In genomic region chr11:100816801-100817200, GRCm38 (mm10) we compare ENCODE assay signal across 16 mouse cellular contexts. TPM values are rescaled to one million over a fixed set of nuclear protein-coding genes. Genes with fewer than 3 reads are reported as not detected.
DNase-seq lines count a peak whose midpoint lies in the region; ATAC-seq and TF ChIP-seq lines count a peak whose summit lies in the region.
"Had no signal": no experiment of that assay in that cellular context is flagged by ENCODE, and none has a peak within 500 bp of the region (broad histone marks: within the 10 kb centered on the region; RNA-seq: fewer than 3 reads in every experiment).

No protein-coding gene starts in this region.

- DNase-seq in heart, embryonic 10.5 days (ENCODE audit: low spot score) = no peak
- no peak for DNase-seq in heart, postnatal 25 days (ENCODE audit: low spot score)
- no peak for DNase-seq in lung, postnatal 0 days (ENCODE audit: low spot score)
- no peak for DNase-seq in lung, postnatal 14 days
- DNase-seq in cerebellum, adult 9-11 months = peak; percentile 80
- DNase-seq in layer of hippocampus, adult 9-10 months (ENCODE audit: low spot score) = no peak

- H3K36me3 ChIP-seq in heart, embryonic 10.5 days = peaks cover 7% of the 10 kb centered on the region
- no peaks in the 10 kb centered on the region for H3K36me3 ChIP-seq in lung, postnatal 0 days (ENCODE audit: insufficient read depth, low read length)
- H3K36me3 ChIP-seq in liver, embryonic 16.5 days (ENCODE audit: control insufficient read depth, insufficient read depth) = no peaks in the 10 kb centered on the region; the same call in 1 of the 2 replicates

- H3K9me3 ChIP-seq in heart, embryonic 10.5 days = no peaks in the 10 kb centered on the region; the same call in 1 of the 2 replicates
- no peaks in the 10 kb centered on the region for H3K9me3 ChIP-seq in lung, postnatal 0 days (ENCODE audit: low read length)
- H3K9me3 ChIP-seq in liver, embryonic 16.5 days (replicated peaks; ENCODE audit: control insufficient read depth, low read length) = no peaks in the 10 kb centered on the region

- no peak overlapping the region for H3K4me3 ChIP-seq in heart, embryonic 10.5 days
- H3K4me3 ChIP-seq in lung, postnatal 0 days (ENCODE audit: low read depth, low read length) = no peak overlapping the region
- no peak overlapping the region for H3K4me3 ChIP-seq in liver, embryonic 16.5 days (ENCODE audit: low read depth, low read length)

- WGBS in heart, embryonic 10.5 days = 70% methylated on average over 4 of the region's 4 CpGs
- WGBS in lung, postnatal 0 days = 38% methylated on average over 4 of the region's 4 CpGs
- WGBS in liver, embryonic 16.5 days (ENCODE audit: insufficient replicate concordance) = 51% methylated on average over 4 of the region's 4 CpGs

- intact Hi-C loops in heart, postnatal 25 days (cut with DNase I) = no loop called here

- peak overlapping the region; percentile 57; the same call in 1 of the 2 replicates for H3K27ac ChIP-seq in heart, embryonic 10.5 days
- H3K27ac ChIP-seq in lung, postnatal 0 days (ENCODE audit: low read length) = no peak overlapping the region
- H3K27ac ChIP-seq in liver, embryonic 16.5 days (ENCODE audit: low read length) = peak overlapping the region; percentile 71

- H3K4me2 ChIP-seq in lung, postnatal 0 days (replicated peaks; ENCODE audit: low read depth, low read length) = no peak overlapping the region
- no peak overlapping the region for H3K4me2 ChIP-seq in liver, embryonic 16.5 days (ENCODE audit: low read depth, low read length)

- H3K27me3 ChIP-seq in heart, embryonic 10.5 days (ENCODE audit: insufficient read depth, poor library complexity, severe bottlenecking) = no peaks in the 10 kb centered on the region
- H3K27me3 ChIP-seq in lung, postnatal 0 days (replicated peaks; ENCODE audit: insufficient read depth, low read length) = no peaks in the 10 kb centered on the region
- H3K27me3 ChIP-seq in liver, embryonic 16.5 days (ENCODE audit: control insufficient read depth, insufficient read depth, low read depth, low read length) = no peaks in the 10 kb centered on the region
- H3K27me3 ChIP-seq: Patski had no signal

- no peak for TF ChIP-seq EP300 in lung, postnatal 0 days (IDR thresholded peaks at IDR 0.05)

- 0 out of 2 replicates have a peak, but pooled peaks have one; percentile 11 for ATAC-seq in lung, postnatal 0 days
- ATAC-seq in liver, embryonic 16.5 days (ENCODE audit: low read depth) = peak; percentile 49
- ATAC-seq in granulocyte monocyte progenitor cell, adult 5-6 weeks (replicated peaks; ENCODE audit: poor library complexity, severe bottlenecking) = no peak
- ATAC-seq: CD4-positive, CD25-positive, alpha-beta regulatory T cell, adult 4 months; intestine, postnatal 0 days; Patski had no signal

- no peak for TF ChIP-seq CTCF in lung, postnatal 0 days (IDR thresholded peaks at IDR 0.05)

- no peak overlapping the region for H3K9ac ChIP-seq in lung, postnatal 0 days (replicated peaks; ENCODE audit: low read depth)
- no peak overlapping the region for H3K9ac ChIP-seq in liver, embryonic 16.5 days (ENCODE audit: low read depth, low read length)

- peaks cover 67% of the 10 kb centered on the region for H3K4me1 ChIP-seq in heart, embryonic 10.5 days
- H3K4me1 ChIP-seq in lung, postnatal 0 days (ENCODE audit: insufficient read depth, low read depth, low read length) = no peaks in the 10 kb centered on the region; the same call in 1 of the 2 replicates
- peaks cover 59% of the 10 kb centered on the region for H3K4me1 ChIP-seq in liver, embryonic 16.5 days (ENCODE audit: control insufficient read depth, low read depth, low read length)

RNA-seq across cellular contexts. Expression of gene Stat5b, which starts 33.7 kb away (rescaled TPM):
- 25.7 and 30.1 TPM in 2 replicates for polyA plus RNA-seq in heart, embryonic 10.5 days (2016; fragmentation: Nextera tagmentation; extraction: Ambion mirVana)
- 10 to 100 TPM; 67.6 to 68.9 TPM for total RNA-seq in heart, postnatal 25 days (2021)
- 17.9 and 21.4 TPM in 2 replicates for polyA plus RNA-seq in lung, postnatal 0 days (2015; fragmentation: Nextera tagmentation; extraction: Ambion mirVana)
- polyA plus RNA-seq in liver, embryonic 16.5 days (2015; fragmentation: Nextera tagmentation; extraction: Ambion mirVana) = 21.8 and 22.6 TPM in 2 replicates
- total RNA-seq in granulocyte monocyte progenitor cell, adult 5-6 weeks (2014; fragmentation: Nextera tagmentation) = 35.5 and 40.5 TPM in 2 replicates
- 36.8 and 37.1 TPM in 2 replicates for total RNA-seq in granulocyte monocyte progenitor cell, adult 5-6 weeks (2017)

RNA-seq across cellular contexts. Expression of gene Stat5a, which starts 42.4 kb away (rescaled TPM):
- polyA plus RNA-seq in heart, embryonic 10.5 days (2016; fragmentation: Nextera tagmentation; extraction: Ambion mirVana) = 6.2 and 6.6 TPM in 2 replicates
- total RNA-seq in heart, postnatal 25 days (2021) = 10 to 100 TPM; 24.3 to 30.1 TPM
- polyA plus RNA-seq in lung, postnatal 0 days (2015; fragmentation: Nextera tagmentation; extraction: Ambion mirVana) = 6.2 and 7.1 TPM in 2 replicates
- 8.1 and 8.3 TPM in 2 replicates for polyA plus RNA-seq in liver, embryonic 16.5 days (2015; fragmentation: Nextera tagmentation; extraction: Ambion mirVana)
- total RNA-seq in granulocyte monocyte progenitor cell, adult 5-6 weeks (2014; fragmentation: Nextera tagmentation) = 33.7 and 36.6 TPM in 2 replicates
- 28.9 and 29.0 TPM in 2 replicates for total RNA-seq in granulocyte monocyte progenitor cell, adult 5-6 weeks (2017)

RNA-seq across cellular contexts. Expression of gene Ghdc, which starts 46.0 kb away (rescaled TPM):
- 4.8 and 6.3 TPM in 2 replicates for polyA plus RNA-seq in heart, embryonic 10.5 days (2016; fragmentation: Nextera tagmentation; extraction: Ambion mirVana)
- 10 to 100 TPM in 1 of 2 experiments, 1 to 10 TPM in 1; 9.5 to 11.3 TPM for total RNA-seq in heart, postnatal 25 days (2021)
- 4.9 and 6.4 TPM in 2 replicates for polyA plus RNA-seq in lung, postnatal 0 days (2015; fragmentation: Nextera tagmentation; extraction: Ambion mirVana)
- 1.6 and 2.1 TPM in 2 replicates for polyA plus RNA-seq in liver, embryonic 16.5 days (2015; fragmentation: Nextera tagmentation; extraction: Ambion mirVana)
- 1.8 and 1.9 TPM in 2 replicates for total RNA-seq in granulocyte monocyte progenitor cell, adult 5-6 weeks (2014; fragmentation: Nextera tagmentation)
- total RNA-seq in granulocyte monocyte progenitor cell, adult 5-6 weeks (2017) = 3.1 and 3.4 TPM in 2 replicates

RNA-seq across cellular contexts. Expression of gene Hcrt, which starts 54.1 kb away (rescaled TPM):
- not detected in 2 replicates for polyA plus RNA-seq in heart, embryonic 10.5 days (2016; fragmentation: Nextera tagmentation; extraction: Ambion mirVana)
- not detected for total RNA-seq in heart, postnatal 25 days (2021)
- not detected in 2 replicates for polyA plus RNA-seq in lung, postnatal 0 days (2015; fragmentation: Nextera tagmentation; extraction: Ambion mirVana)
- polyA plus RNA-seq in liver, embryonic 16.5 days (2015; fragmentation: Nextera tagmentation; extraction: Ambion mirVana) = not detected in 2 replicates
- total RNA-seq in granulocyte monocyte progenitor cell, adult 5-6 weeks (2014; fragmentation: Nextera tagmentation) = not detected in 2 replicates
- not detected in 2 replicates for total RNA-seq in granulocyte monocyte progenitor cell, adult 5-6 weeks (2017)
- total RNA-seq: adrenal gland, adult 18-20 months; heart, adult 8-10 months; hematopoietic stem cell, adult 5-6 weeks; monocyte, adult 5-6 weeks had no signal
- polyA plus RNA-seq: CD4-positive, CD25-positive, alpha-beta regulatory T cell, adult 4 months; intestine, postnatal 0 days; macrophage; Patski had no signal

RNA-seq across cellular contexts. Expression of gene Kcnh4, which starts 57.1 kb away (rescaled TPM):
- polyA plus RNA-seq in heart, embryonic 10.5 days (2016; fragmentation: Nextera tagmentation; extraction: Ambion mirVana) = not detected in 2 replicates
- total RNA-seq in heart, postnatal 25 days (2021) = not detected
- polyA plus RNA-seq in lung, postnatal 0 days (2015; fragmentation: Nextera tagmentation; extraction: Ambion mirVana) = 0.04 TPM in 1 of 2 replicates, not detected in the other
- polyA plus RNA-seq in liver, embryonic 16.5 days (2015; fragmentation: Nextera tagmentation; extraction: Ambion mirVana) = not detected in 2 replicates
- total RNA-seq in granulocyte monocyte progenitor cell, adult 5-6 weeks (2014; fragmentation: Nextera tagmentation) = not detected in 2 replicates
- not detected in 2 replicates for total RNA-seq in granulocyte monocyte progenitor cell, adult 5-6 weeks (2017)
- total RNA-seq: heart, adult 8-10 months; hematopoietic stem cell, adult 5-6 weeks; monocyte, adult 5-6 weeks had no signal
- polyA plus RNA-seq: CD4-positive, CD25-positive, alpha-beta regulatory T cell, adult 4 months; macrophage had no signal
